Mouse (Mus musculus) spleen, adult 18-20 months (tissue): ENCODE measurements around the gene 2010111I01Rik.

Experiments used
- DNase-seq, 2 experiments: peaks; one replicate each; pipeline ENCODE4 v3.0.0; 2022; ENCODE audit warnings: mixed read lengths in 2 of 2

Gene 2010111I01Rik

DNA sequence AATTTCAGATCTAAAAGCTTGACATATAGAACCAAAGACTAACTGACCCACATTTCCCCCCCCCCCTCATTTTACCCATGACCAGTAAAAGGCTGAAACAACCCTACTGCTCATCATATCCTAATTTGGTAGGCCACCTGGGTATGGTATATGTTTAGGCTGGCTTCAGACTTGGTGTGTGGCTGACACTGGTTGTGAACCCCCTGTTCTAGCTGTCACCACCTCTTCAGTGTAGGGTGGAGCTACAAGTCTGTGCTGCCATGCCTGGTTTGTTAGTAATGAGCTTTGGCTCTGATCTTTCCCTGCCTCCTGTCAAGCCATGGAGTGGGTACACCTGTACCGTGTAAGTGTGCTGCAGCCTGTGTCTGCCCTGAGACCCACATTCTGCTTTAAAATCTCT, 66.6 kb downstream of the 2010111I01Rik start:
- DNase-seq = no peak

DNA sequence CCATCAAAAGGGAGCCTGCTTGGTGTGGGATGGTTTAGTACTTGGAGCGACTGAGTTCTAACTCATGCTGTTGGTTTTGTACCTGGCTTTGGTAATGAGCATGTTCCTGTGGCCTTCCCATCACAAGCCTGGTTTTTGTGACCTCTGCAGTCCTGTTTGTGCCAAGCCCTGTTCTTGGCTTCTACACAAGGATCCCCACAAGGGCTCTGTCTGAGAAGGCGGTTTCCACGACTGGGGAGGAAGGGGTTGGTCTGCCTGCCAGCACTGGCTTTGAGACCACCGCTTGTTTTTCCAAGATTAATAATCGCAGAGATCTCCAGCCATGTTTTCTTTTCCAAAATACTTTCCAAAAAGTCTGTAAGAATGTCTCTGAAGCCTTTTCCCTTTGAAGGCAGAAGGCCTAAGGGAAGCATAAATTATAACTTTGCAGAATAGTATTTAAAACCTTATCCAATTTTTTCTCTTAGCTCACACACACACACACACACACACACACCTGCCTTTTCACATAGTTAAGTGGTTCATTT, 67.7 kb downstream of the 2010111I01Rik start:
- DNase-seq = no peak

DNA sequence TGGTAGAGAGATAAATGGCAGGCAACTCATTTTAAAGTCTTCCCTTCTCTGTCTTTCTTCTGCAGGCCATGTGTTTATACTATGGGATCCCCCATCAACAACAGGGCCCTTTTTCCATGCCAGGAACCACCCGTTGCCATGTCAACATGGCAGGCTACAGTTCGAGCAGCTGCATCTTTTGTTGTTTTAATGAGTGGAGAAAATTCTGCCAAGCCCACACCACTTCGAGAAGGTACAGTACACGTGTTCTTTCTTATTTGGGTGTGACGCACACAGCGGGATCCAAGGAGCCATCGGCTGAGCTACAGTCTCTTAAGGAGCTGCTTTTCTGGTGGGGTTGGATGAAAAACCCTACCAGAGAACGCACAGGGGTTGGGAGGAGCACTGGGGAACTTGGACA, 68.3 kb downstream of the 2010111I01Rik start:
- no peak for DNase-seq

DNA sequence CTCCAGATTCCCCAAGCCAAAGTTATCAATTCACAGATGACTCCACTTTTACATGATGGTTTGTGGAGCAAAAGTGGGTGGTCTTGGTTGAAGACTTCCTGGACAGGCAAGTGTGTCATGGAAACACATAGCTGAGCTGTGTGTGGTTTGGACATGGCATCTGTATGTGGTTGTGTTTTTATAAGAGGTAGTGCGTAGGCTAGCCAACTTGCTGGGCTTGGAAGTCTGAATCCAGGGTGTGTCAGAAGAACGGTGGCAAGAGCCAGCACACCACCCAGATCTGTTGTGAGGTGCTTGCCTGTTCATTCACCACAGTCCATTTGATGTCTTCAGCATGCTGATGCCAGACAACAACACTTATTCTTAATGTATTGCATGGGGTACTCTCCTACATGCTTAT, 68.7 kb downstream of the 2010111I01Rik start:
- DNase-seq = no peak

- DNase-seq = no peak
Observed at GRCm38 (mm10) chr13:63034666-63035065, 70.0 kb downstream of the 2010111I01Rik start.

GRCm38 (mm10) chr13:63037906-63038305, 73.2 kb downstream of the 2010111I01Rik start:
- DNase-seq = no peak

DNA sequence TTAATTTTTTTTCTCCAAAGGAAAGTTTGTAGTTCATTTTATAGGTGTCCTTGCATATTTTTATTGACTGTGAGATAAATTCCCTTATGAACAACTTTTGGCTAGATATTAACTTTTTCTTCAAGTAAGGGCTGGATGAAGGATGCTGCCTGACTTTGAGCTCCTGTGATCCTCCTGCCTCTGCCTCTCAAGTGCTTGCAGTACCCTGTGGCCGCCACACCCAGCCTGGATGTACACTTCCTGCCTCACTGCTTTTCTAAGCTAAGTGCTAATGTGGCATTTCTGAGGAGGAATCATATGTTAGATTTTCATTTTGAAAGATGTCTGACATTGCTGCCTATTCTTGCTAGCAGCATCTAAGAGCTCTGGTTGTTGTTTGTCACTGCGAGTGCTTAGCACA, 73.7 kb downstream of the 2010111I01Rik start:
- DNase-seq = no peak

DNA sequence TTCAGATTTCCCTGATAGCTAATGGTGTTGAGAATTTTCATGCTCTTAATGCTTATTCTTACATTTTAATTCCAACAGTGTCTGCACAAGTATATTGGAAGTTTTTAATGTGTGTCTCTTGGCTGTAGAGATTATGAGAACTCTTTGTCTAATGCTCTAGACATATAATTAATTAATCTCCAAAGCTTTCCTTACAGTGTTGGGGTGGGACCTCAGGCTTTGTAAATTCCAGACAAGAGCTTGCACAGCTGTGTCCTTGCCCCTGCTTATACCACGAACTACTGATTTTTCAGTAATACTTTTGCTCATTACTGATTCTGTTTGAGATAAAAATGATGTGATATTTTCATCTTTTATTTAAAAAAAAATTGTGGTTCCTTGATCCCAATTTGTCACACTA, 74.2 kb downstream of the 2010111I01Rik start:
- DNase-seq = no peak

- DNase-seq = no peak
Observed at GRCm38 (mm10) chr13:63039326-63039725, 74.6 kb downstream of the 2010111I01Rik start.

DNA sequence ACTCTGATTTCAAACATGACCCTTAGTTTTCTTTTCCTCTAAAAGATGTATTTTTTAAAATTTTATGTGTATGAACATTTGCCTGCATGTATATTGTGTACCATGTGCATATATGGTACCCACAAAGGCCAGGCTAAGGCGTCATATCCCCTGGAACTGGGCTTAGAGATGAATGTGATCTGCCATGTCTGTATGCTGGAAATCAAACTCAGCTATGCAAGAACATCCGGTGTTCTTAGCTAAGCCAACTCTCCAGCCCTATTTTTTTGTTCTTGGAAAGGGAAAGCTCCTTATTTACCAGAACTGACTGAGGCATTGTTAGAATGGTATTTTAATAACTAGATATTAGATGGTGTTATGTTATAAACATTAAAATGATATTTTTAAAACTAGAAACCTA, 75.2 kb downstream of the 2010111I01Rik start:
- no peak for DNase-seq

DNA sequence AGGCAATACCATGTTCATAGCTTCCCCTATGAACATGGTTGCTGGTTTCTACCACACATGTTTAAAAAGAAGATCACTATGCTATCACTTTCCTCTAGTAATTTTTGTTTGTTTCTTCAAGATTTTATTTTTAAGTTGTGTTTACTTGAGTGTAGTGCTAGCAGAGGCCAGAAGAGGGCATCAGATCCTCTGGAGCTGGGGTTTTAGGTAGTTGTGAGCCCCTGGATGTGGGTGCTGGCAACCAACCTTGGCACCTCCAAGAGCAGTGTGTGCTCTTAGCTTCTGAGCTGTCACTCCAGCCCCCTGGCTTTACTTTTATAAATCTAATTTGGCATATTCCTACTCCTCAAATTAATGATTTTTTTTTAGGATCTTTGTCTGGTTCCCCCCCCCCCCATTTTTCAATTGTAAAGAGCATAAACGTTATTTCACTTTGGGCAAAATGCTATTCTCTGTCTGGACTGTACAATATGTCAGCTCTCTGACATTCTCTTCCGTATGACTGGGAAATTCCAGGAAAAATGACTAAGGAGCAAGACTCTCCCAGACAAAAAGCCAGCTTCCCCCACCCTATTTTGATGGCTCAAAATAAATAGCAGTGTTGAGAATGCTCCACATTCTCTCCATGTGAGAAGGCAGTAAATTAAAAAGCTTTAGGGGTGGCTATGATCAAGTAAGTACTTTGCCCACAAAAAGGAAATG, 81.0 kb downstream of the 2010111I01Rik start:
- no peak for DNase-seq

GRCm38 (mm10) chr13:63046206-63047020, 81.7 kb downstream of the 2010111I01Rik start:
- DNase-seq = peak; percentile 10 to 37

GRCm38 (mm10) chr13:63063706-63064105, 99.0 kb downstream of the 2010111I01Rik start:
- DNase-seq = no peak

DNA sequence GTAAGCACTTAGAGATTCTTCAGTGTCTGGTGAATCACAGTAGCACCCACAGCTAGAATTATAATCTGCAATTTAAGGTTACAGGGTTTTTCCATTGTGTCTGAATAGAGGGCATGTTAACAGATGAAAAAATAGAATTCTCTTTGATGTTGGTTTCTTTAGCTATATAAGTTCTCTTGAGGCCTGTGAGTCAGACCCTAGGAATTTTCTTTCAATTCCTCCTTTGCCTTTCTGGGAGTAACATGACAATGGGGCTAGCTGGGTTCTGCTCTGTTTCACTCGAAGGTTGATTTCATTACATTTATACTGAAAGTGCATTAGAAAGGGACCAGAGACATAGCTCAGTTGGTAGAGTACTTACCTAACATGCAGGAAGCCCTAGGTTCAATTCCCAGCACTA, 101.9 kb downstream of the 2010111I01Rik start:
- DNase-seq = no peak

DNA sequence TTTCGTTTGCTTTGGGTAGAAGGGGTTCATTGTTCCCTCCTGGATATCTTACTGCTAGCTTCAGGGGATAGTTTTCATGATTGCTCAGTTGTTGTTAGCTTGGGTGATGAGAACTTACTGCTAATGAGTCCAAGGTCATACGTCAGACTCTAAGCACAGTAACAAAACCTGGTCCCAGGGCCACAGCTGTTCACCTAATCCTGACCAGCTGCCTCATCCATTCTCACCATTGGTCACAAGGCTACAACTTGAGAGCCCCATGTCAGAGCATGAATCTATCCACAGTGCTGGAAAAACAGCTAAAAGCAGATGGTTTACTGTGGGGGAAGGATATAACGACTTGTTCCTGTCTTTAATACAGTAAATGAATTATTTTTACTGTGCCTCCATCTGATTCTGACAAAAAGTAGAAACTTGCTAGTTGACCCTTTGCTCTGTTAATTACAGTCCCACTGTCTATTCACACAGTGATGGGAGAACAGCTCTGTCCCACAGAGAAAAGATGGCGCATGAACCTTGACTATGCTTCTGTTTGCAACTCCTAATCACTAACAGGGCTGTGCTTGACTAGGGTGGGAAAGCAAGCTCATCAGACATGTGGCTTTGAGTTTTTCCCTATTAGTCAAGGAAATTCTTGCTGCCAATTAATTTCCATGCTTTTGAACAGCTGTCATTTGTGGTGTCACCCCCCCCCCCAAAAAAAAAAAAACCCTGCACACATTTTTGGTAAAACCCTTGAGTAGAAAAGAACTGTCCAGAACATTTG, 103.9 kb downstream of the 2010111I01Rik start:
- no peak for DNase-seq

- no peak for DNase-seq
Observed at GRCm38 (mm10) chr13:63071874-63072273, 107.2 kb downstream of the 2010111I01Rik start.

DNA sequence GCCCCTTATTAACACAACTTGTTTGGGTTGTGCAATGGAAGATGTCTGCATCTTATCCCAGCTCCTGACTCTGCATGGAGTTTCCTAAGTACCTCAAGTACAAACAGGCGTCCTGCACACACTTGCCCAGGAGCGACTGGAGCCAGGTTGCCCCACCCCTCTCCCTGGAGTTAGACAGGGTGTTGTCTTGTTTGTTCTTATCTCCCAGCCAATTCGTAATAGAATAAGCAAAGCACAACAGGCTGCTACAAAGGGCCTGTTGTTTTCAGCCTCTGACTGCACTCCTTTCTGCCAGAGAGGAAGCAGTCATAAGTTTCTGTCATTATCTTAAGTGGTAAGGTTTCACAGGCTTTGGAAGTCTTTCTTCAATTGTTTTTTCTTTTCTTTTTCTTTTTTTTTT, 107.7 kb downstream of the 2010111I01Rik start:
- no peak for DNase-seq

- no peak for DNase-seq
Observed at GRCm38 (mm10) chr13:63073911-63074675, 109.4 kb downstream of the 2010111I01Rik start.

DNA sequence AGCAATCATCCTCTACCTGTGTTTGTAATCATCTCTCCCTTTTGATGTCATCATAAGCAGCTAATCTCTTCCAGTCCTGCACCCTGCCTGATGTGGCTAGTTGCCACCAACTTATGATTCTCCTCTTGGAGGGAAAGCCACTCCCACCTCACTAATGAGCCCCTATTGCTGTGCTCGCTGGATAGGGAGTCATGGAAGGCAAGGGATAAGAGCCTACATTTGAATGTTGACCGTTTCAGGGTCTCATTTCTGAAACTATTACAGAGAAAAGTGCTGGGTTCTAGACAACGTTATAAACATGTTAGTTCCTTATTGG, 109.9 kb downstream of the 2010111I01Rik start:
- no peak for DNase-seq

DNA sequence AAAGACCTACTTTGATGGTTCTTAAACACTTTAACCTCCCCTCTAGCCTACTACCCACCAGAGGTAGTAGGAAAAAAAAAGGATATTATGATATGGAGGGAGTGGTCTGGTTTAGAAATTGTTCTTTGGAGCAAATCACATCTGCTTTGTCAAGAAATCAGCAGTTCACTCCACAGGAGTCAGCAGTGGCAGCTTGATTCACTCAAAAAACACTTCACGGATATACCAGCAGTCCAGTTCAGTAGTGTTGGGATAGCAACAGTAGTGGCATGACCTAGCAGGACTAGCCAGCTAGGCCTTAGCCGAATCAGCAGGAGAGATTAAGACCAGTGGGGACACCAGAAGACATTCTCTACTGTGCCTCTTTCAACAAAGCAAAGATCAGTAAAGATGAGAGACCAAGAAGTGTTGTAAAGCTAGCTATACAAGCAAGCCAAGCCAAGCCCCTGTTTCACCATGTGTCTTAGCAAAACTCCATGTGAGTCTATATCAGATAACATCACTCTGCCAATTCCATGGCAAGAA, 110.7 kb downstream of the 2010111I01Rik start:
- no peak for DNase-seq

DNA sequence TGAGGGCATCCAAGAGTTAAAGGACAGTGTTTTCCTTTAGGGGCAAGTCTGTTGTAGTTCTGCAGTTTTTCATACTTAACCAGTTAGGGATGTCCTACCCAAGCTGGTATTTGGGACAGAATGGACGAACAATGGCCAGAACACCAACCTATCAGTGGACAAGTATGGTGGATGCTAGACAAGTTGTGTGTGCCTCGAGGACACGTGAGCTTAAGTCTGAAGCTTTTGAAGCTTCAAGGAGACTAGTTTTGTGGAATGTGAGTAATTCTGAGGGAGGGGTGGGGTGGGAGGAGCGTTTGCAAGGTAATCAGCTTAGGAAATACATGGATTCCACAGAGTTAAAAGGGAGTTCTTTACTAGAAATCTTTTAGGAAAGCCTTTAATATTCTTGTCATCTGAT, 115.5 kb downstream of the 2010111I01Rik start:
- no peak for DNase-seq

DNA sequence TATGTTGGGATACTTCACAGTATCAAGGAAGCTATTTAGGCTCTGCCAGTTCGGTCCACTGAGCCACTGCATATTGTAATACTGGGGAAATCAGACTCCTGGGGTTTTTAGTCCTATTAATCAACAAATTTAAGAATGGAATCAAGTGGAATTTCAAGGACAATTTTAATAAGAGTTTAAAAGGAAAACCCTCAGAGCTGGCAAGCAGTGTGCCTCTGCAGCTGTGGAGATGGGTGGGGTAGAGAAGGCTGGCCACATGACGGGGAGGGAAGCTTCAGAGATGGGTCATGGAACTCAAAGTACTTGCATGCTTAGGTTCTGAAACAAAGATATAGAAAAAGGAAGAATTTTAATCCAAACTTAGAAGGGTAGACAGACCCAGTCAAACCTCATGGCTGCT, 116.1 kb downstream of the 2010111I01Rik start:
- DNase-seq = no peak
